Mouse (Mus musculus) left cerebral cortex, postnatal 36 days (tissue): ENCODE results near the gene Crybg1. TPM values are rescaled to one million over a fixed set of nuclear protein-coding genes. Genes with fewer than 3 reads are reported as not detected.

Experiments used
- DNase-seq, 2 experiments: peaks; one replicate each; pipeline ENCODE4 v3.0.0; 2021 to 2022; ENCODE audit warnings: low spot score in 2 of 2, mixed read lengths in 1 of 2
- intact Hi-C: fragments of 180-260 bp; cut with DNase I; formaldehyde crosslinking; loops from one replicate; pipeline ENCODE4 v1.15.1; 2025
- total RNA-seq, 2 experiments: library from RNA; stranded (reverse); gene quantifications; 2 replicates each; pipeline ENCODE4 v1.2.3; 2021

The Crybg1 gene
- total RNA-seq, 2 experiments from 2014 or later = 0.27 to 0.86 TPM

- no peak for DNase-seq
- intact Hi-C loops = no loop called here
Measured at GRCm38 (mm10) chr10:43910873-43911142, 237.8 kb downstream of the Crybg1 start.

GRCm38 (mm10) chr10:43910032-43910872 is 238.4 kb downstream of the Crybg1 start:
- no peak for DNase-seq
- intact Hi-C loops = no loop called here

GRCm38 (mm10) chr10:43904569-43904968 is 244.1 kb downstream of the Crybg1 start:
- intact Hi-C loops = no loop called here
- no peak for DNase-seq

- DNase-seq = peak; percentile 92 to 95
- intact Hi-C loops = no loop called here
Measured at GRCm38 (mm10) chr10:43901578-43902194, 247.0 kb downstream of the Crybg1 start, which contains the start of the genes Qrsl1 and Rtn4ip1. Qrsl1 (minus strand) TSS chr10:43901745. Rtn4ip1 (plus strand) TSS chr10:43901807.

GRCm38 (mm10) chr10:43900883-43901570 is 247.6 kb downstream of the Crybg1 start:
- no peak for DNase-seq

More at GRCm38 (mm10) chr10:43900883-43901570, 247.6 kb downstream of the Crybg1 start:
- intact Hi-C loops = no loop called here

Other genes with a start within 250 kb of the Crybg1 start
- 10 to 100 TPM; 14.6 to 15.3 TPM for gene Qrsl1, start 247.1 kb downstream of the Crybg1 start, total RNA-seq
- gene Rtn4ip1, start 247.0 kb downstream of the Crybg1 start, total RNA-seq = 10 to 100 TPM; 13.5 to 15.1 TPM
- 10 to 100 TPM; 22.3 to 25.4 TPM for gene Atg5, start 119.5 kb upstream of the Crybg1 start, total RNA-seq